Mouse (Mus musculus) liver, embryonic 14.5 days (tissue): Measurements from ENCODE around the gene Adamtsl5. TPM values are rescaled to one million over a fixed set of nuclear protein-coding genes. Genes with fewer than 3 reads are reported as not detected.
A peak's percentile ranks its signal among the peaks of the same experiment; 100 is the strongest.

Experiments
- ATAC-seq: fragments of 200-750 bp; cut with Nextera tagmentation; 2 replicates; pipeline ENCODE4 v1.8.0; 2017; ENCODE audit warnings: moderate number of reproducible peaks, mild to moderate bottlenecking, moderate library complexity; ENCODE audit not compliant: insufficient read depth
- DNase-seq, 3 experiments: peaks; one replicate each; pipeline ENCODE4 v3.0.0-alpha.2; 2012 to 2013; ENCODE audit warnings: low read depth in 3 of 3, low spot score in 3 of 3
- H3K27ac ChIP-seq: fragments of 300-500 bp; sonication (generic); 2 replicates; pipeline ENCODE4 v1.5.1; 2014; ENCODE audit warnings: moderate library complexity, mild to moderate bottlenecking, control low read depth, inconsistent platforms
- H3K27me3 ChIP-seq: fragments of 300-500 bp; sonication (generic); 2 replicates; pipeline ENCODE4 v1.6.1; 2014; ENCODE audit warnings: mild to moderate bottlenecking, low read length, moderate library complexity; ENCODE audit not compliant: control insufficient read depth, insufficient read depth
- H3K36me3 ChIP-seq: fragments of 300-500 bp; sonication (generic); replicated peaks from 2 replicates; pipeline ENCODE4 v1.6.1; 2014; ENCODE audit warnings: low read depth; ENCODE audit not compliant: control insufficient read depth, insufficient read depth
- H3K4me1 ChIP-seq, 2 experiments: fragments of 200-500 bp in 1 of 2; fragments of 300-500 bp in 1 of 2; sonication (generic) in 1 of 2; replicated peaks; 2 replicates each; pipeline ENCODE4 v1.6.1; 2012 to 2014; ENCODE audit warnings: antibody characterized with exemption in 1 of 2, inconsistent platforms in 1 of 2, low read length in 1 of 2; ENCODE audit not compliant: control insufficient read depth in 2 of 2, insufficient read depth in 2 of 2
- H3K4me2 ChIP-seq: fragments of 300-500 bp; sonication (generic); 2 replicates; pipeline ENCODE4 v1.6.1; 2014; ENCODE audit warnings: low read depth, mild to moderate bottlenecking, control low read depth, moderate library complexity
- H3K4me3 ChIP-seq, 2 experiments: fragments of 200-500 bp in 1 of 2; fragments of 300-500 bp in 1 of 2; sonication (generic) in 1 of 2; 2 replicates each; pipeline ENCODE4 v1.5.1; 2012 to 2014; ENCODE audit warnings: low read depth in 2 of 2, low read length in 2 of 2, mild to moderate bottlenecking in 2 of 2, control low read depth in 1 of 2, inconsistent platforms in 1 of 2, moderate library complexity in 1 of 2; ENCODE audit not compliant: insufficient read depth in 1 of 2
- H3K9ac ChIP-seq: fragments of 300-500 bp; sonication (generic); replicated peaks from 2 replicates; pipeline ENCODE4 v1.6.1; 2014; ENCODE audit warnings: mild to moderate bottlenecking, control low read depth, moderate library complexity
- H3K9me3 ChIP-seq: fragments of 300-500 bp; sonication (generic); 2 replicates; pipeline ENCODE4 v1.6.1; 2016; ENCODE audit warnings: low read length, mixed read lengths; ENCODE audit not compliant: control insufficient read depth
- CTCF ChIP-seq: IDR thresholded peaks from 2 replicates; pipeline ENCODE4 v1.5.1; 2016; ENCODE audit warnings: antibody characterized with exemption, low read depth, control low read depth
- EP300 ChIP-seq: IDR thresholded peaks from 2 replicates; pipeline ENCODE4 v1.6.1; 2016; ENCODE audit warnings: antibody characterized with exemption, low read depth
- WGBS: fragments of 180-500 bp; shearing (Covaris S2); extraction: QIAGEN DNeasy Blood & Tissue Kit; methylation state at CpG from one replicate; pipeline ENCODE4 v1.1.7; 2014; ENCODE audit not compliant: insufficient replicate concordance; 5-methylcytosine and 5-hydroxymethylcytosine counted together
- microRNA-seq: library from miRNA; unstranded; fragments of <30 nt; microRNA quantifications from one replicate; pipeline ENCODE4, GENCODE M21; 2016
- polyA plus RNA-seq, 2 experiments: library from polyadenylated mRNA; depleted of rRNA in 1 of 2; stranded (reverse) in 1 of 2; unstranded in 1 of 2; fragments of >200 nt; fragmentation: Nextera tagmentation in 1 of 2; extraction: Ambion mirVana in 1 of 2; gene quantifications; 2 replicates each; pipeline versions ENCODE4 v1.2.1 to v1.2.3; 2012 to 2014

The Adamtsl5 gene
- polyA plus RNA-seq, 2 experiments: 1.3 to 1.9 TPM

DNA sequence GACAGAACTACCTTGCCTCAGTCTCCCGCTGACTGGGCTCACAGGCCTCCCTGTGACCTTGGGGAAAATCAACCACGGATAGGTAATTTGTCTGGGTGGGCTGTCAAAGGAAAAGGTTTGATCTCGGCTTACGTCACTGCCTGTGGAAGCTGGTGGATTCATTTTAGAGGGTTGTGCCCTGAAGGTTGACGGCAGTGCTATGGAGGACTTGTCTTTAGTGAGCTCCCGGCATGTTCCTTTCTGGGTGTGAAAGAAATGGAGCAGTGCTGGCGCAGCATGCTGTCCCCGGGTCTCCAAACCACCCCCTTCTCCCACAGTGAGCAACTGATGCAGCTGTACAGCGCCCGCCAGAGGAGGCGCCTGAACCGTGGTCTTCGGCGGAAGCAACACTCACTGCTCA is 54.9 kb downstream of the Adamtsl5 start:
- TF ChIP-seq CTCF: peak; percentile 30; the same call in 1 of the 2 replicates
- no peak for TF ChIP-seq EP300
- 9% methylated on average over 14 of the region's 14 CpGs for WGBS
- H3K9ac ChIP-seq: peak overlapping the region; percentile 99

DNA sequence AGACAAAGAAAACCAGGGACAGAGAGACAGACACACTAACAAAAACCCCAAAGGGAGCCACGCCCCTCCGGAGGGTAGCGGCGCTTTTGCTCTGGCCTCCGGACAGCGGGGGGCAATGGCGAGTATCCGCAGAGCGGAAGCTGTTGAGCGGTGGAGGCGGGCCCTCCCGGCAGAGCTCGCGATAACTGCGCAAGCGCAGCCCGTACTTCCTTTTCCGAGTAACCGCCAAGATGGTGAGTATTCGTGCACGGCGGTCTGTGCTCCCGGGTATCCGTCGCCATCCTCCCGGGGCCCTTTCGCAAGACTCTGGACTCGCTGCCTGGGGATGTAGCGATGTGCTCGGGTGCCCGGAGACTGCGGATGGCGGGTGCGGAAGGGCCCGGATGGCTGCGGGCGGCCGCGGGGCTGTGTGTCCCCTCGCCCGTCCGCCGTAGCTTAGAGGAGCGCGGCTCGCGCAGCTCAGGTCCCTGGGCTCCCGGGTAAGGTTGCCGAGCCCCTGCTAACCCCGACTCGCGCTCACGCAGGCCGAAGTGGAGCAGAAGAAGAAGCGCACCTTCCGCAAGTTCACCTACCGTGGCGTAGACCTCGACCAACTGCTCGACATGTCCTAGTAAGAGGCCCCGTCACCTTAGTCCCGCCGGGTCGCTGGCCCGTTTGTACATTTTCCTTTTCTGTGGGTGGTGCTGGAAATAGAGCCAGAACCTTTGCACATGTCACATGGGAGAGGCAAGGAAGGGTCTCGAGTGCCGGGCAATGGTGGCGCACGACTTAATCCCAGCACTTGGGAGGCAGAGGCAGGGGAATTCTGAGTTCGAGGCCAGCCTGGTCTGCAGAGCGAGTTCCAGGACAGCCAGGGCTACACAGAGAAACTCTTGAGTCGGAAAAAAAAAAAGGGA is 55.7 kb downstream of the Adamtsl5 start, which contains the start of gene Rps15:
Gene Rps15 (plus strand): TSS at position 203 of the 896 bp plus-strand sequence.
- WGBS: under 1% methylated on average over 72 of the region's 72 CpGs
- TF ChIP-seq CTCF (peak; percentile 93), EP300 (peak; percentile 14; the same call in 1 of the 2 replicates)
- peak; percentile 84 for ATAC-seq
- H3K27ac ChIP-seq: peak within 1 kb of the TSS; percentile 79
- peaks cover 9 to 19% of the 10 kb centered on the region in 2 experiments for H3K4me1 ChIP-seq
- H3K9ac ChIP-seq: peak within 1 kb of the TSS; percentile 99
- peak within 1 kb of the TSS; percentile 87 to 91 for H3K4me3 ChIP-seq
- H3K9me3 ChIP-seq: no peaks in the 10 kb centered on the region
- H3K27me3 ChIP-seq: peaks cover 7% of the 10 kb centered on the region; the same call in 1 of the 2 replicates
- peak; percentile 89 to 92 (median 91) for DNase-seq
- H3K36me3 ChIP-seq: peaks cover 21% of the 10 kb centered on the region
- peak within 1 kb of the TSS; percentile 84 for H3K4me2 ChIP-seq

More for the DNA sequence above, 54.9 kb downstream of the Adamtsl5 start:
- H3K36me3 ChIP-seq: peaks cover 16% of the 10 kb centered on the region
- H3K4me1 ChIP-seq: peaks cover 9 to 19% of the 10 kb centered on the region in 2 experiments
- no peak for DNase-seq
- peaks cover 15% of the 10 kb centered on the region for H3K27me3 ChIP-seq
- H3K27ac ChIP-seq: peak overlapping the region; percentile 79
- no peaks in the 10 kb centered on the region for H3K9me3 ChIP-seq
- peak overlapping the region; percentile 87 to 91 for H3K4me3 ChIP-seq
- peak overlapping the region; percentile 84 for H3K4me2 ChIP-seq
- no peak for ATAC-seq

Small RNA genes lying within 50 kb of the gene (microRNA-seq; reads per million reads assigned to microRNA genes)
- not detected for gene Gm22721

Other genes starting within 250 kb of the Adamtsl5 start
- gene Sbno2, start 242.8 kb downstream of the Adamtsl5 start, polyA plus RNA-seq (2012; rRNA removed): 10.0 and 10.1 TPM in 2 replicates
- gene Sbno2, start 242.8 kb downstream of the Adamtsl5 start, polyA plus RNA-seq (2014; fragmentation: Nextera tagmentation; extraction: Ambion mirVana): 6.6 and 7.6 TPM in 2 replicates
- 80.5 and 88.8 TPM in 2 replicates for gene Stk11, start 232.6 kb downstream of the Adamtsl5 start, polyA plus RNA-seq (2012; rRNA removed)
- gene Stk11, start 232.6 kb downstream of the Adamtsl5 start, polyA plus RNA-seq (2014; fragmentation: Nextera tagmentation; extraction: Ambion mirVana): 17.4 and 18.9 TPM in 2 replicates
- 196 and 211 TPM in 2 replicates for gene Atp5d, start 209.8 kb downstream of the Adamtsl5 start, polyA plus RNA-seq (2012; rRNA removed)
- 249 and 270 TPM in 2 replicates for gene Atp5d, start 209.8 kb downstream of the Adamtsl5 start, polyA plus RNA-seq (2014; fragmentation: Nextera tagmentation; extraction: Ambion mirVana)
- 1.8 and 2.2 TPM in 2 replicates for gene Cbarp, start 207.6 kb downstream of the Adamtsl5 start, polyA plus RNA-seq (2012; rRNA removed)
- gene Cbarp, start 207.6 kb downstream of the Adamtsl5 start, polyA plus RNA-seq (2014; fragmentation: Nextera tagmentation; extraction: Ambion mirVana): 0.42 and 1.1 TPM in 2 replicates
- gene Midn, start 200.1 kb downstream of the Adamtsl5 start, polyA plus RNA-seq (2012; rRNA removed): 9.1 and 10.3 TPM in 2 replicates
- gene Midn, start 200.1 kb downstream of the Adamtsl5 start, polyA plus RNA-seq (2014; fragmentation: Nextera tagmentation; extraction: Ambion mirVana): 5.1 and 5.7 TPM in 2 replicates
- gene Cirbp, start 182.4 kb downstream of the Adamtsl5 start, polyA plus RNA-seq (2012; rRNA removed): 19.4 and 19.8 TPM in 2 replicates
- 10.1 and 10.7 TPM in 2 replicates for gene Cirbp, start 182.4 kb downstream of the Adamtsl5 start, polyA plus RNA-seq (2014; fragmentation: Nextera tagmentation; extraction: Ambion mirVana)
- 6.8 and 6.9 TPM in 2 replicates for gene 1600002K03Rik, start 175.5 kb downstream of the Adamtsl5 start, polyA plus RNA-seq (2012; rRNA removed)
- gene 1600002K03Rik, start 175.5 kb downstream of the Adamtsl5 start, polyA plus RNA-seq (2014; fragmentation: Nextera tagmentation; extraction: Ambion mirVana): 10.6 and 13.2 TPM in 2 replicates
- 0.40 and 0.47 TPM in 2 replicates for gene Efna2, start 168.9 kb downstream of the Adamtsl5 start, polyA plus RNA-seq (2012; rRNA removed)
- gene Efna2, start 168.9 kb downstream of the Adamtsl5 start, polyA plus RNA-seq (2014; fragmentation: Nextera tagmentation; extraction: Ambion mirVana): 0.51 and 0.52 TPM in 2 replicates
- 12.9 and 18.8 TPM in 2 replicates for gene Mum1, start 122.0 kb downstream of the Adamtsl5 start, polyA plus RNA-seq (2012; rRNA removed)
- gene Mum1, start 122.0 kb downstream of the Adamtsl5 start, polyA plus RNA-seq (2014; fragmentation: Nextera tagmentation; extraction: Ambion mirVana): 13.2 and 13.8 TPM in 2 replicates
- gene Ndufs7, start 99.3 kb downstream of the Adamtsl5 start, polyA plus RNA-seq (2012; rRNA removed): 189 and 256 TPM in 2 replicates
- gene Ndufs7, start 99.3 kb downstream of the Adamtsl5 start, polyA plus RNA-seq (2014; fragmentation: Nextera tagmentation; extraction: Ambion mirVana): 272 and 285 TPM in 2 replicates
- gene Gamt, start 87.4 kb downstream of the Adamtsl5 start, polyA plus RNA-seq (2012; rRNA removed): 36.5 and 41.4 TPM in 2 replicates
- 64.9 and 67.9 TPM in 2 replicates for gene Gamt, start 87.4 kb downstream of the Adamtsl5 start, polyA plus RNA-seq (2014; fragmentation: Nextera tagmentation; extraction: Ambion mirVana)
- 54.8 and 75.9 TPM in 2 replicates for gene Dazap1, start 86.9 kb downstream of the Adamtsl5 start, polyA plus RNA-seq (2012; rRNA removed)
- 20.4 and 22.7 TPM in 2 replicates for gene Dazap1, start 86.9 kb downstream of the Adamtsl5 start, polyA plus RNA-seq (2014; fragmentation: Nextera tagmentation; extraction: Ambion mirVana)
- 2,043 and 2,097 TPM in 2 replicates for gene Rps15, start 56.0 kb downstream of the Adamtsl5 start, polyA plus RNA-seq (2012; rRNA removed)
- 805 and 809 TPM in 2 replicates for gene Rps15, start 56.0 kb downstream of the Adamtsl5 start, polyA plus RNA-seq (2014; fragmentation: Nextera tagmentation; extraction: Ambion mirVana)
- gene Apc2, start 52.4 kb downstream of the Adamtsl5 start, polyA plus RNA-seq (2012; rRNA removed): 0.04 and 0.16 TPM in 2 replicates
- gene Apc2, start 52.4 kb downstream of the Adamtsl5 start, polyA plus RNA-seq (2014; fragmentation: Nextera tagmentation; extraction: Ambion mirVana): 0.04 TPM in 1 of 2 replicates, not detected in the other
- gene 2310011J03Rik, start 27.9 kb downstream of the Adamtsl5 start, polyA plus RNA-seq (2012; rRNA removed): 24.3 and 24.7 TPM in 2 replicates
- gene 2310011J03Rik, start 27.9 kb downstream of the Adamtsl5 start, polyA plus RNA-seq (2014; fragmentation: Nextera tagmentation; extraction: Ambion mirVana): 29.4 and 29.5 TPM in 2 replicates
- 6.6 and 7.2 TPM in 2 replicates for gene Pcsk4, start 18.9 kb downstream of the Adamtsl5 start, polyA plus RNA-seq (2012; rRNA removed)
- gene Pcsk4, start 18.9 kb downstream of the Adamtsl5 start, polyA plus RNA-seq (2014; fragmentation: Nextera tagmentation; extraction: Ambion mirVana): 3.1 and 3.2 TPM in 2 replicates
- gene Reep6, start 18.5 kb downstream of the Adamtsl5 start, polyA plus RNA-seq (2012; rRNA removed): 23.6 and 29.2 TPM in 2 replicates
- gene Reep6, start 18.5 kb downstream of the Adamtsl5 start, polyA plus RNA-seq (2014; fragmentation: Nextera tagmentation; extraction: Ambion mirVana): 55.3 and 59.5 TPM in 2 replicates
- gene Plk5, start 8.0 kb upstream of the Adamtsl5 start, polyA plus RNA-seq (2012; rRNA removed): 0.08 and 0.10 TPM in 2 replicates
- gene Plk5, start 8.0 kb upstream of the Adamtsl5 start, polyA plus RNA-seq (2014; fragmentation: Nextera tagmentation; extraction: Ambion mirVana): 0.09 TPM in 1 of 2 replicates, not detected in the other
- gene Mex3d, start 39.2 kb upstream of the Adamtsl5 start, polyA plus RNA-seq (2012; rRNA removed): 3.2 and 3.3 TPM in 2 replicates
- gene Mex3d, start 39.2 kb upstream of the Adamtsl5 start, polyA plus RNA-seq (2014; fragmentation: Nextera tagmentation; extraction: Ambion mirVana): 0.55 and 1.1 TPM in 2 replicates
- 66.7 and 79.5 TPM in 2 replicates for gene Mbd3, start 51.1 kb upstream of the Adamtsl5 start, polyA plus RNA-seq (2012; rRNA removed)
- 43.7 and 44.3 TPM in 2 replicates for gene Mbd3, start 51.1 kb upstream of the Adamtsl5 start, polyA plus RNA-seq (2014; fragmentation: Nextera tagmentation; extraction: Ambion mirVana)
- 359 and 571 TPM in 2 replicates for gene Uqcr11, start 58.4 kb upstream of the Adamtsl5 start, polyA plus RNA-seq (2012; rRNA removed)
- gene Uqcr11, start 58.4 kb upstream of the Adamtsl5 start, polyA plus RNA-seq (2014; fragmentation: Nextera tagmentation; extraction: Ambion mirVana): 729 and 738 TPM in 2 replicates
- 54.7 and 74.7 TPM in 2 replicates for gene Tcf3, start 85.2 kb upstream of the Adamtsl5 start, polyA plus RNA-seq (2012; rRNA removed)
- 41.9 and 55.4 TPM in 2 replicates for gene Tcf3, start 85.2 kb upstream of the Adamtsl5 start, polyA plus RNA-seq (2014; fragmentation: Nextera tagmentation; extraction: Ambion mirVana)
- gene Onecut3, start 146.4 kb upstream of the Adamtsl5 start, polyA plus RNA-seq (2012; rRNA removed): 0.02 TPM in 2 replicates
- not detected in 2 replicates for gene Onecut3, start 146.4 kb upstream of the Adamtsl5 start, polyA plus RNA-seq (2014; fragmentation: Nextera tagmentation; extraction: Ambion mirVana)
- gene Atp8b3, start 190.7 kb upstream of the Adamtsl5 start, polyA plus RNA-seq (2012; rRNA removed): 0.01 and 0.02 TPM in 2 replicates
- 0.05 TPM in 1 of 2 replicates, not detected in the other for gene Atp8b3, start 190.7 kb upstream of the Adamtsl5 start, polyA plus RNA-seq (2014; fragmentation: Nextera tagmentation; extraction: Ambion mirVana)
- gene Rexo1, start 213.1 kb upstream of the Adamtsl5 start, polyA plus RNA-seq (2012; rRNA removed): 19.1 and 24.8 TPM in 2 replicates
- gene Rexo1, start 213.1 kb upstream of the Adamtsl5 start, polyA plus RNA-seq (2014; fragmentation: Nextera tagmentation; extraction: Ambion mirVana): 10.7 and 14.0 TPM in 2 replicates
- 12.5 and 13.8 TPM in 2 replicates for gene Klf16, start 228.9 kb upstream of the Adamtsl5 start, polyA plus RNA-seq (2012; rRNA removed)
- gene Klf16, start 228.9 kb upstream of the Adamtsl5 start, polyA plus RNA-seq (2014; fragmentation: Nextera tagmentation; extraction: Ambion mirVana): 10.6 and 12.3 TPM in 2 replicates
- 41.2 and 51.0 TPM in 2 replicates for gene Abhd17a, start 241.9 kb upstream of the Adamtsl5 start, polyA plus RNA-seq (2012; rRNA removed)
- 55.0 and 63.4 TPM in 2 replicates for gene Abhd17a, start 241.9 kb upstream of the Adamtsl5 start, polyA plus RNA-seq (2014; fragmentation: Nextera tagmentation; extraction: Ambion mirVana)